Mouse (Mus musculus): Measurements from ENCODE around the gene Thbs1. TPM values are rescaled to one million over a fixed set of nuclear protein-coding genes. Genes with fewer than 3 reads are reported as not detected.

The Thbs1 gene
- total RNA-seq, 2 experiments from 2014 or later = 2.3 to 2.8 TPM

DNA sequence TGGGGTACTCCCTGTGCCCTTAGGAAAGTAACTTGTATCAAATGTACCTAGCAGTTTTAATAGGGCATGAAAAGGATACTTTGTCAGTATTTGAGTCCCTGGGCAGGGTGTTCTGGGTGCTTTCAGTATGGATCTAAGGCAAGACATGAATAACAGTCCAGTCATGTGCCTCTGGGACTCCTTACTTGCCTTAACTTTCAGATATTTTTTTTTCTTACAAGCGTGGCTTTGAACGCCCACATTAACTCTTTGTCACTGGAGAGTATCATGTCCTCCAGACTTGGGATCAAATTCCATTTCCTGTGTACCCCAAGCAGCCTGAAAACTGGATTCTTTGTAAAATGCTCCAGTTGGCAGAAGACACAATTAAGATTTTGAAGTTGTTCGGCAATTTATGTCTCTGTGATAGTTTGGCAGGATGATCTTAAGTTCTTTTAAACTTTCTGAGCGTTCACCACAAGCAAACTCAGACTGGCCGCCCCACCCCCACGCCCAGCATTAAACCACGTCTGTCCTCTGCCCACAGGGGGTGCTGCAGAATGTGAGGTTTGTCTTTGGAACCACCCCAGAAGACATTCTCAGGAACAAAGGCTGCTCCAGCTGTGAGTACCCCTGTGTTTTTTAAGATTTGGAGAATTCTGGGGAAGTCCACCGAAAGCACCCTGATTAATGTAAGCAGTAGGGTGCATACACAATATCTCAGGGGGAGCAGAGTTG lies 2.3 kb downstream of the Thbs1 start:
- no peak for ATAC-seq (replicated peaks; ENCODE audit: poor library complexity)

DNA sequence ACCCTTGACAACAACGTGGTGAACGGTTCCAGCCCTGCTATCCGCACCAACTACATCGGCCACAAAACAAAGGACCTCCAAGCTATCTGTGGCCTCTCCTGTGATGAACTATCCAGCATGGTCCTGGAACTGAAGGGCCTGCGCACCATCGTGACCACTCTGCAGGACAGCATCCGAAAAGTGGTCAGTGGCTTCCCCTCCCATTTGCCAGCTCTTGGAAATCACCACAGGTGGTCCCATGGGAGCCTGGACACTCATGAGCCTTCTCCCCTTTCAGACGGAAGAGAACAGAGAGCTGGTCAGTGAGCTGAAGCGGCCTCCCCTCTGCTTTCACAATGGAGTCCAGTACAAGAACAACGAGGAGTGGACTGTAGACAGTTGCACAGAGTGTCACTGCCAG lies 3.0 kb downstream of the Thbs1 start:
- no peak for ATAC-seq (replicated peaks; ENCODE audit: poor library complexity)

DNA sequence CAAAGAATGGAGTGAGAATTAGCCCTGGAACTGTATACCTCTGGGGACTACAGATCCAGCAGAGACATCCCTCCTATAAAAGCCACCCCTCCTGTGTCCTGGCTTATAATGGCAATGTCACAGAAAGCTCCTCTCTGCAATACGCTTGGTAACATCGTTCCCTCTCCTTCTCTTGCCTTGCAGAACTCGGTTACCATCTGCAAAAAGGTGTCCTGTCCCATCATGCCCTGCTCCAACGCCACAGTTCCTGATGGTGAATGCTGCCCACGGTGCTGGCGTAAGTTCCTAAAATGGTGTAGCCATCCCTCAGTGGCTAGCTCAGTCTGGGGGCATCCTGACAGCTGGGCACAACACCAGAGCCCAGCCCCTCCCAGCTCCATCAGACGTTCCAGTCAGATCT lies 4.0 kb downstream of the Thbs1 start:
- ATAC-seq (replicated peaks; ENCODE audit: poor library complexity) = no peak

DNA sequence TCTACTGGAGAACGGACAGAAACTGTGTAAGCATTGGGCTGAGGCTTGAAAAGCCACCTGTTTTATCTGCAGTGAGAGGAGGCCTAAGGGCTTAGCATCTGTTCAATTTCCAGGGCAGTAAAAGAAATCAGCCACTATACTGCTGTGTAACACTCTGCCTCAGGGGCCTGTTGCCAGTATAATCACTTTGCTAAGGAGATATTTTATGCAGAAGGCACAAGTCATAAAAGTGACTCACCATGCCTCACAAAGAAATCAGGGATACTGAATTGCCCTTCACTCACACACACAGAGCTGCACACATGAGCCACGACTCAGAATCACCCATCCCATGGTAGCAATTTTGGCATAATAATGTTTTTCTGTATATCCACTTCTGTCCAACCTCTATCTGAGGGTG lies 4.5 kb downstream of the Thbs1 start:
- ATAC-seq (replicated peaks; ENCODE audit: poor library complexity) = no peak

DNA sequence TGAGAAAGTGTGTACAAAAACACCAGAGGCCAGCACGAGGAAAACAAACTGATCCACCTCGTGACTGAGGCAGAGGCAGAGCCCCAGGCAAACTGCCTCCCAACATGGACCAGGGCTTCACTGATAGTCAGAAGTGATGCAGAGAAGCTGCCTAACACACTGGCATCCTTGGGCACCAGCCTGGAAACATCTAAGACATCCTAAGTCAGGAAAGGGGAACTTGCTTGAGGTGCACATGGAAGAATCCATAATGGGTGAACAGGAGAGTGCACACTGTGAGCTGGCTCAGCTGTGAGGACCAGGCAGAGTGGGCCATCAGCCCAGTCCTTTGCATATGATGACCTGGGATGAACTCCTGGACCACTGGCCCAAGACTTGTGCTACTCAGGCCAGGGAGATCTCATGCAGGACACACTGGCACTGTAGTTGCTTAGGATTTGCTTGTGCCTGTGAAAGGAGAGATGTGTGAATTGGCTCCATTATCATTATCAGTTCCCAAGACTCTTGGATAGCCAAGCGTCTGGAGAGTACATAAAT lies 5.1 kb downstream of the Thbs1 start:
- no peak for ATAC-seq (replicated peaks; ENCODE audit: poor library complexity)

DNA sequence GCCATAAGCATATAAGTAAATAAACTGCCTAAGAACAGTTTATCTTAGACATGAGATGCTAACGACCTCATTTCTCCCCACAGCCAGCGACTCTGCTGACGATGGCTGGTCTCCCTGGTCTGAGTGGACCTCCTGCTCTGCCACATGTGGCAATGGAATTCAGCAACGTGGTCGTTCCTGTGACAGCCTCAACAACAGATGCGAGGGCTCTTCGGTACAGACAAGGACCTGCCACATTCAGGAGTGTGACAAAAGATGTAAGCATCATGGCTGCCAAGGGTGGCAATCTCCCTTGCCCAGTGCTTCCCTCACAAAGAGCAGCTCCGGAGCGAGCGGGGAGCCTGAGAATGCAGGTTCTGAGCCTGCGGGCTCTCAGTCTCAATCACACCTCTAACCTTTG lies 5.7 kb downstream of the Thbs1 start:
- ATAC-seq (replicated peaks; ENCODE audit: poor library complexity) = no peak

DNA sequence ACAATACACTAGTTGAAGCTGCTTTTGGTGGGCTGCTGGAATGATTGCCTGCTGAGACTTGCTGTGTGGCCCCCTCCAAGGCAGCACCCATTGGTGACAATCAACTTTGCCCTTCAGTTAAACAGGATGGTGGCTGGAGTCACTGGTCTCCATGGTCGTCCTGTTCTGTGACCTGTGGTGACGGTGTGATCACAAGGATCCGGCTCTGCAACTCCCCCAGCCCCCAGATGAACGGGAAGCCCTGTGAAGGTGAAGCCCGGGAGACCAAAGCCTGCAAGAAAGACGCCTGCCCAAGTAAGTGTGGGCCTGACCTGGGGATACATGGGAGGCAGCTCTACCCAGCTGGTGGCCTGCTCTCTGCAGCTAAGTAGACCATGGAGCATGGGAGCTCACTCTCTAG lies 6.4 kb downstream of the Thbs1 start:
- ATAC-seq (replicated peaks; ENCODE audit: poor library complexity) = no peak

DNA sequence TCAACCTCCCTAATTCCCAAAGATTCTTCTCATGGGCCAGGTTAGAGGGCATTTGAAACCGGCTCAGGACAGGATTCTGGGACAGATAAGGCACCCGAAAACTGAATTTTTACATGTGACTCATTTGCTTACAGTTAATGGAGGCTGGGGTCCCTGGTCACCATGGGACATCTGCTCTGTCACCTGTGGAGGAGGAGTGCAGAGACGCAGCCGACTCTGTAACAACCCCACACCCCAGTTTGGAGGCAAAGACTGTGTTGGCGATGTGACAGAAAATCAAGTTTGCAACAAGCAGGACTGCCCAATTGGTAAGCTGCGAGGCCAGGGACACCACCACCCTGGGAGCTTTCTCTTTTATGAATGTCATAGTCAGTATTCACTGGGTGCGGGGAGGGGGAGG lies 6.8 kb downstream of the Thbs1 start:
- no peak for ATAC-seq (replicated peaks; ENCODE audit: poor library complexity)

DNA sequence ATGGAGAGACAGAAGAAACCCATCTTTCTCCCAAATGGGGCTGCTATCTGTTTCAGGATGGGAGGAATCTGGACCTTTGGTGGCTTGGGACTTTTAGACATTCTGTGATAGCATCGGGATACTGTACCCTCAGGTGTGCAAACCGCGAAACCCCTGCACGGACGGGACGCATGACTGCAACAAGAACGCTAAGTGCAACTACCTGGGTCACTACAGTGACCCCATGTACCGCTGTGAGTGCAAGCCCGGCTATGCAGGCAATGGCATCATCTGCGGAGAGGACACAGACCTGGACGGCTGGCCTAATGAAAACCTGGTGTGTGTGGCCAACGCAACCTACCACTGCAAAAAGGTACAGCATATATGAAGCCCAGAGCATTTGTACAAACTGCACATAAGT lies 8.0 kb downstream of the Thbs1 start:
- no peak for ATAC-seq (replicated peaks; ENCODE audit: poor library complexity)

DNA sequence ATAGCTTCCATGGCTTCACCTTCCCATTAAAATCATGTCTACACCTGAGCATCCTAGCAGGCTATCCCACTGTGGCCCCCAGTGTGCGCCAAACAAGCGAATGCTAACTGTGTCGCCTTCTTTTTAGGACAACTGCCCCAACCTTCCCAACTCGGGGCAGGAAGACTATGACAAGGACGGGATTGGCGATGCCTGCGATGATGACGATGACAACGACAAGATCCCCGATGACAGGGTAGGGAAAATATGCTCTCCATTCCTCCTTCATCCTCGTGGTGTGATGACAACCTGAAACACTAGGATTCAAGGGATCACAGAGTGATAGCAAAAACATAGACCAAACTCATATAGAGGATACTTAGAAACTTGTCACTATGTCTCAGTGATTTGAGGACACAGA lies 8.4 kb downstream of the Thbs1 start:
- no peak for ATAC-seq (replicated peaks; ENCODE audit: poor library complexity)

DNA sequence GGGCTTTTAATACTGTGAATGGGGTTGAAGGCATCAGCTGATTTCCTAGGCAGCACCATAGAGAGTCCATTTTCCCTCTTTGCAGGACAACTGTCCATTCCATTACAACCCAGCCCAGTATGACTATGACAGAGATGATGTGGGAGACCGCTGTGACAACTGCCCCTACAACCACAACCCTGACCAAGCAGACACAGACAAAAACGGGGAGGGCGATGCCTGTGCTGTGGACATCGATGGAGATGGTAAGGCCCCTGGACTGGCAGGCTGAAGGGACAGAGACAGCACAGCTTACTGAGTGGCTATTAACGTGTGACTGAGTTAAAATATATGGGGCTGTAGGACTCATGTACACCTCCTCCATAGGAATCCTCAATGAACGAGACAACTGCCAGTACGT lies 9.1 kb downstream of the Thbs1 start:
- no peak for ATAC-seq (replicated peaks; ENCODE audit: poor library complexity)

DNA sequence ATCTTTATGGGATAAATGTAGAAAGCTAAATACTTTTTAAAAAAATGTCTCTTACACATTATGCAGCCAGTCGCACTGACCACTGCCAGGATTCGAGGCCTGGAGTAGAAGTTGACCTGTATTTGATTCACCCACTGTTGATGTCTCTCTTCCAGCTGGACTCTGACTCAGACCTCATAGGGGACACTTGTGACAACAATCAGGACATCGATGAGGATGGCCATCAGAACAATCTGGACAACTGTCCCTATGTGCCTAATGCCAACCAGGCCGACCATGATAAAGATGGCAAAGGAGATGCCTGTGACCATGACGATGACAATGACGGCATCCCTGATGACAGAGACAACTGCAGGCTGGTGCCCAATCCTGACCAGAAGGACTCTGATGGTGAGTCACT lies 10.6 kb downstream of the Thbs1 start:
- no peak for ATAC-seq (replicated peaks; ENCODE audit: poor library complexity)

DNA sequence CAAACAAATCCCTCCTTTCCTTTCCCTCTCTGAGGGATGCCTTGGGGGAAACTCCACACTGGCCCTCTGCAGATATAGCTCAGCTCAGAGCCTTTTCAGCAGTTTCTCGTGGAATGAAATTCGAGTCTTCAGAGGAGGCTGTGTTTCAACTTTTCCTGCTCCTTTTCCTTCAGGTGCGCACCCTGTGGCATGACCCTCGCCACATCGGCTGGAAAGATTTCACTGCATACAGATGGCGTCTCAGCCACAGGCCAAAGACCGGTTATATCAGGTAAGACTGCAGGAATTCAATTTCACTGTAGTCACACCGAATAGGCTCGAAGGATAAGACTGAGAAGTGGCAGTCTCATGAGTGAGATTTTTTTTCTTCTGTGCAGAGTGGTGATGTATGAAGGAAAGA lies 12.1 kb downstream of the Thbs1 start:
- no peak for ATAC-seq (replicated peaks; ENCODE audit: poor library complexity)

DNA sequence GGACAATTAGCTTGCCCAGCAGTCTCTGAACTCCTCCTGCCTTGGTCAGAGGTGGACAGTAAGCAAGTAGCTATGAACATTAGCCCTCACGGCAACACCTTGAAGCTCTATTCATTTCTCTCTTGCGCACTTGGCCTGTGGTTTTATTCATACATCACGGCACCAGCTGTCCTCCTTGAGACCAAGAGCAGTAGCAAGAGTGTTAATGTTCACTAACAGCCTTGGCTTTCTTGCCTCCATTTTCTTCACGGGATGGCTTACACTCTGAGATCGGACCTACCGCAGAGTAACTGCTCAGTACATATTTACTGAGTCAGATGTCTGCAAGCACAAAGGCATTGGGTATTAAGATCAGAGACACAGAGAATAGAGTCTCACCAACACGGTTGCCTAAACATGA lies 12.8 kb downstream of the Thbs1 start:
- no peak for ATAC-seq (replicated peaks; ENCODE audit: poor library complexity)

DNA sequence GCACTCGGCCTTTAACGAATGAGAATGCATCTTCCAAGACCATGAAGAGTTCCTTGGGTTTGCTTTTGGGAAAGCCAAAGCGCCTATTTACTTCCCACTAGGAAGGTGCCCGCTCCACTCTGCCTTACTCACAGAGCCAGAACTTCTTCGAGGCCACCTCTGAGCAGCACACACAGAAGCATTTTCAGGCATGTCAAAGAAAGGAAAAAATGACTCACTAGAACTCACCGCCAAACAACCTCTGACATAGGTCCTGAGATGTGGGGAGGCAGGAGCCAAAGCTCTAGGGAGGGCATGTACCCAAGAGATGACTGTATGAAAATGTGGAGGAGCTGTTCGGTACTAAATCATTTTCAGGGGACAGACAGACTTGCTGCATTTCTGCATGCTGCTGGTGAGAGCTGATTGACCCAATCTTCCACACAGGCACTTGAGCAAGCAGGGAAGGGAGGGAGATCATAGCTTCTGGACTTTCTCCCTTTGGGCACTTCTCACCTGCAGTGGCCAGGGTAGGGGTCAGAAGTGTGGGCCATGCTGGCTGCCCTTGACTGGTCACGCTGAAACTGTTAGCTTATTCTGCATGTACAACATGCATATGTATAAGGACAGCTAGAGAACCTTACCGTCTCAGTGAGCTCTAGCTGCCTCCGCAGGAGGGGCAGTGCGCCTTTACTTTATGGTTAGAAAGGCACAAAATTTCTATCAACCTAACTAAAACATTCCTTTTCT lies 13.7 kb downstream of the Thbs1 start:
- ATAC-seq (replicated peaks; ENCODE audit: poor library complexity) = no peak

DNA sequence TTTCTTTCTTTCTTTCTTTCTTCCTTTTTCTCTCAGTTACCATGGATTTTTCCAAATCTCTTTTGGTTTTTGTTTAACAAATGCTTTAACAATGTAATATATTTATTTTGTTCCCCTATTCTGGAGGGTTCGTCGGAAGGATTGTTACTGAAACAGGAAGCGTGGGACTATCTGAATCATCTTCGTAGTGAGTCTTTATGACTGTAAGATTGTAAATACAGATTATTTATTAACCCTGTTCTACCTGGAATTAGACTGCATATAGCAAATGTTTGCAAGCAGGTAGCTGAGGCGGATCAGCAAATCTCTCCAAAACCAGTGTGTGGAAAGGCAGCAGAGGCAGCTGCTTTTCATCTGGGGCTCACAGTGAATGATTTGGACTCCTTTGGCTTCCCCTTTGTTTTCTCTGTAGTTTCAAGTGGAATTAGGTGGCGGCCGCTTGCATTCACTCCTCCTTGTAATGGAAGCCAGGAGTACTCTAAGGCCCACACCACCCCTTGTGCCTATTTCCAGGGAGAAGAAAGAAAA lies 14.3 kb downstream of the Thbs1 start:
- ATAC-seq (replicated peaks; ENCODE audit: poor library complexity) = no peak

DNA sequence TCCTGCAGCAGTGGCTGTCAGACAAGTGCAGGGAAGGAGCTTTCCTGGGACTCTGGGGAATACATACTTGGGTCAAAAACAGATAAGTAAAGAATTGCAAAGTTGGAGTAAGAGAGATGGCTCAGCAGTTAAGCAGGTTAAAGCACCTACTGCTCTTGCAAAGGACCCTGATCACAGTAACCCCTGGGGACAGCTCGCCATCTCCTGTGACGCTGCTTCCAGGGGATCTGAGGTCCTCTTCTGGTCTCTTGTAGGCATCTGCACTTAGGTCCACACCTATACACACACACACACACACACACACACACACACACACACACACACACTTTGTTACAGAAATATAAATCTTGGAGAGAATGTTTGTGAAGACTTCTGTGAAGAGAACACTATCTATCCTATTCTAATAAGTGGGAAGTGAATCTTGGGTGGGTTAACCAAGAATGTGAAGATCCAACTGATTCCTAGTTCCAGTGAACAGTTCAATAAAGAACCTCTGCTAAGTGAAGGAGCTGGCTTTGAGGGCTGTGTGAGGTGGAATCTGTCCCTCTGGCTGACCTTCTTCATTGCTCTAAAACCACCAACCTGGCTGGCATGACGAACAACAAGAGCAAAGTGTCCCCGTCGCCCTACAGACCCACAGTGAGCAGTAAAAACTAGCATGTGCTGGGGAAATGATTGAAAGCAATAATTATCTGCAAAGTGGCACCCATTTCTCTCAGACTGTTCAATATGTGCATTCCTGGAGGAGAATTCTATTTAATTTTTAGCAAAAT lies 16.0 kb downstream of the Thbs1 start:
- ATAC-seq (replicated peaks; ENCODE audit: poor library complexity) = no peak

DNA sequence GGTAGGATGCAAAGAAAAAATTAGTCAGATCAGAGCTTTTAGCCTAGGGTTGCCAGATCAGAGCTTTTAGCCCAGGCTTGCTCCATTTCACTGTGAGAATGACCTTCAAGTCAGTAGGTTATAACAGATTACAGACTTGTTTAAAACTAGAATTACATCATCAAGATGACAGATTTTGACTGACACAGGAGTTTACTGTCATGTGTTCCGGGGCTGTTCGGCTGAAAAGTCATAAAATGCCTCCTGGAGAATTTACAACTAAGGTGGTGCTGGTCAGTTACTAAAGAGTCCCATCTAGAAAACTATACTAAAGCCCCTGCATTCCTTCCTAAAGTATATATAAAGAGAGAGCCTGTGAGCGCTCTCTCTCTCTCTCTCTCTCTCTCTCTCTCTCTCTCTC lies 16.6 kb downstream of the Thbs1 start:
- no peak for ATAC-seq (replicated peaks; ENCODE audit: poor library complexity)

DNA sequence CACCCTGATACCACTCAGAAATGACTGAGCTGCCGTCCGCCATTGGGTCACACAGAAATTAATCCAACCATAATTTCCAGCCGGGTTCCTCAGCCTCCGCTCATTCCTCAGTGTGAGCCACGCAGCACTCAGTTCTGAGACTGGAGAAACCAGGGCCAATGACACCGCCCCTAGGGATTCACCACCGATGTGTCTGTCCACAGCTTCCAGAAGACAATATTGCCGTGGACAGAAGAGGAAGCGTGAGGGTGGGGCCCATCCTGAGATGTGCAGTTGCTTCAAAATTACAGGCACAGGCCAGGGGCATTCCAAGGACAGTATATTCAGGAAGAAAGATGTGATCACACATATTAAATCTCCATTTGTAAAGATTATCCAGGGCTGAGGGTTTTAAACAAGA lies 25.4 kb downstream of the Thbs1 start:
- ATAC-seq (replicated peaks; ENCODE audit: poor library complexity) = no peak

DNA sequence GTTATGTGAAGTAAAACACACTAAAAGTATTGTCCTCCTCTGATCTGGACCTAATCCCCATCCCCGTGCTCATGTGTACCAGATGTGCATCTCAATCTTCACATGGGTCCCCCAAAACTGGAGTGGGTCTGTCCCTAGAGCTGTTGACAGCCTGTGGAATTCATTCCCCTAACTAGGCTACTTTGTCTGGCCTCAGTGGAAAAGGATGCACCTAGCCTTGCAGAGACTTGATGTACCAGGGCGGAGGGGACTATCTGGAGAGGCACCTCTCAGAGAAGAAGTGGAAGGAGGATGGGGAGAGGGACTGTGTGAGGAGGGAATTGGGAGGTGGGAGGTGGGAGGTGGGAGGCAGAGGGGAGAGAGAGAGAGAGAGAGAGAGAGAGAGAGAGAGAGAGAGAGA lies 26.1 kb downstream of the Thbs1 start:
- ATAC-seq (replicated peaks; ENCODE audit: poor library complexity) = no peak

DNA sequence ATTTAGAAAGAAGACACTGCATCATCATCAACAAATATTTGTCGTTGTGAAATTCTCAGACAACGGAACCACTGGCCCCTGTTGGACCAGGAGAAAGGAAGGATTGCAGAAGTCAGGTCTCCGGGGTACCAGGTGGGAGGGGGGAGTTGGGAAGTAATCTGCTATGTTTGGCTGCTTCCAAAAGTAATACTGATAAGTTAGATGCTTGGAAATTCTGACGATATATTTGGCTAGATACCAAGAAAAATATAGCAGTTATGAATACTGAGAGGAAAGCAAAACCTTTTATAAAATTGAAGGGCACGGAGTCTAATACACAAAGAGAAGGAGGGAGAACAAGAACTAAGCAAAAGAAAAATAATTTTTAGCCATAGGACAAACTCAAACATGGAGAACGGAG lies 27.6 kb downstream of the Thbs1 start:
- ATAC-seq (replicated peaks; ENCODE audit: poor library complexity) = no peak

DNA sequence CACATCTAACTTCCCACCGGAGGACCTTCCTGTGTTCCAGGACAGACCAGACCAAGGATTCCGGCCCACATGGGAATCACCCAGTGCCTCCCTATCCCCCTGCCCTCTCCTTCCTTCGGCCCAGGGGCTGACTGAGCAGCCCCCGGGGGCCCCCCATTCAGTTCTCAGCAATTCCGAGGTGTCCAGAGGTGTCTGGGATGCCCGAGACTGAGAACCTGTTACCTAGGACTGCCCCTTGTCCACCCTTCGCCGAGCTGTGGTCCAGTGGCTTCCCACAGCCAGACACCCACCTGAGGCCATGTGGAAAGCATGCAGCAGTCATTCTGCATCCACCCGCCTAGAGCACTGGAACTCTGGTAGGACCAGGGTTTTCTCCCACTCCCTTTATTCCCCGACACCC lies 30.0 kb downstream of the Thbs1 start:
- ATAC-seq (replicated peaks; ENCODE audit: poor library complexity) = no peak

Data from megakaryocyte progenitor cell, adult 5-6 weeks (primary cell).